Mouse (Mus musculus) forebrain, embryonic 16.5 days (tissue): Measurements from ENCODE around the gene Mapkapk5. TPM values are rescaled to one million over a fixed set of nuclear protein-coding genes. Genes with fewer than 3 reads are reported as not detected.

Source experiments
- polyA plus RNA-seq: library from polyadenylated mRNA; unstranded; fragments of >200 nt; fragmentation: Nextera tagmentation; extraction: Ambion mirVana; gene quantifications from 2 replicates; pipeline ENCODE4 v1.2.1, GENCODE M21; 2015

Gene Mapkapk5
- polyA plus RNA-seq, 1 experiment from 2014 or later = 67.8 TPM

Other genes starting within 250 kb of the Mapkapk5 start
- 146 and 149 TPM in 2 replicates for gene Trafd1, start 160.3 kb downstream of the Mapkapk5 start, polyA plus RNA-seq
- 61.7 and 66.8 TPM in 2 replicates for gene Naa25, start 148.0 kb downstream of the Mapkapk5 start, polyA plus RNA-seq
- gene Tmem116, start 94.0 kb downstream of the Mapkapk5 start, polyA plus RNA-seq = 1.2 and 1.9 TPM in 2 replicates
- gene Erp29, start 93.4 kb downstream of the Mapkapk5 start, polyA plus RNA-seq = 142 and 159 TPM in 2 replicates
- 0.08 TPM in 1 of 2 replicates, not detected in the other for gene Adam1b, start 42.5 kb downstream of the Mapkapk5 start, polyA plus RNA-seq
- 3.4 and 4.9 TPM in 2 replicates for gene Adam1a, start 423 bp downstream of the Mapkapk5 start, polyA plus RNA-seq
- gene Gm42878, start 423 bp downstream of the Mapkapk5 start, polyA plus RNA-seq = not detected in 2 replicates
- 99.2 and 102 TPM in 2 replicates for gene Aldh2, start 47.9 kb upstream of the Mapkapk5 start, polyA plus RNA-seq
- gene Acad12, start 73.0 kb upstream of the Mapkapk5 start, polyA plus RNA-seq = 1.1 and 1.2 TPM in 2 replicates
- gene Acad10, start 114.6 kb upstream of the Mapkapk5 start, polyA plus RNA-seq = 0.71 and 1.5 TPM in 2 replicates
- gene Brap, start 114.7 kb upstream of the Mapkapk5 start, polyA plus RNA-seq = 51.5 and 55.5 TPM in 2 replicates
- gene Atxn2, start 165.4 kb upstream of the Mapkapk5 start, polyA plus RNA-seq = 55.8 and 58.3 TPM in 2 replicates